Mouse (Mus musculus): ENCODE measurements around the gene Utp3.

GRCm38 (mm10) chr5:88604641-88605358 lies 50.5 kb downstream of the Utp3 start:
- TF ChIP-seq CTCF (IDR thresholded peaks at IDR 0.05; ENCODE audit: low read depth, low read length) (no peak), EP300 (IDR thresholded peaks at IDR 0.05; ENCODE audit: insufficient read depth, low read depth, low read length) (no peak), POLR2A (IDR thresholded peaks at IDR 0.05; ENCODE audit: insufficient read depth, low read length) (no peak)

Measured in ES-Bruce4 (cell line).